Mouse (Mus musculus): ENCODE measurements around the gene 4930512M02Rik. TPM values are rescaled to one million over a fixed set of nuclear protein-coding genes. Genes with fewer than 3 reads are reported as not detected.

The 4930512M02Rik gene
- total and polyA plus RNA-seq, 3 experiments: not detected

DNA sequence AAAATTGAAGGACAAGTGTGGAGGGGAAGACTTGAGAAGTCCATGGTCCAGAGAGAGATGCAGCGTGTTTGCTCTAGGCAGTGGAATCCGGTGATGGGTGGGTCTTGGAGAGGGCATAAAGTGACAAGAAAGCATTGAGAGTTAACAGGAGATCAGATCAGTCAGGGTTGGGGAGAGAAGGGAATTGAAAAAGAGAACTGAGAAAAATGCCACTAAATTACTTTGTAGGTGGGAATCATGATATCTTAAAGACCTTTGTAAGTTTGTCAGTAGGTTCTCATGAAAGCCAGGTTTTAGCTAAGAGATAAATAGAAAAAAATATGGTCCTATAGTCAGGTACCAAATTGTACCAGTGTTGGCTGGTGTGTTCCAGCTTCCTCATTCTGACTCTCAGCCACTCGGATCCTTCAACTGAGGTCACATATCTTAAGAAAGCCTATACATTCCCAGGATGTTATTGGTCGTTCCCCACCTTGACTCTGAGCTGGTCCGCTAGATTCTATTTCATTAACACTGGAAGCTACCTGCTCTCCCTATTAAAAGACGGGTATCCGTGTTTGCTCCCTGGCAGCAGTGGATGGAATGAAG lies 68.4 kb downstream of the 4930512M02Rik start:
- peaks cover 49% of the 10 kb centered on the region for H3K4me1 ChIP-seq (ENCODE audit: insufficient read depth, low read depth, low read length)
- no peak for TF ChIP-seq GATA2 (IDR thresholded peaks at IDR 0.05; ENCODE audit: borderline replicate concordance, low read depth, low read length)
- TF ChIP-seq POLR2AphosphoS5 (IDR thresholded peaks at IDR 0.05; ENCODE audit: insufficient replicate concordance, low read depth, low read length): no peak
- no peak for TF ChIP-seq GATA1 (IDR thresholded peaks at IDR 0.05; ENCODE audit: borderline replicate concordance, low read length)
- no peak for TF ChIP-seq TAL1 (conservative IDR thresholded peaks at IDR 0.05; ENCODE audit: low read depth, low read length)
- no peaks in the 10 kb centered on the region for H3K36me3 ChIP-seq (replicated peaks)
- H3K27me3 ChIP-seq (ENCODE audit: insufficient read depth, low read length): no peaks in the 10 kb centered on the region
- no peak for ATAC-seq (ENCODE audit: extremely low read depth, insufficient number of reproducible peaks, low FRiP score, poor library complexity, severe bottlenecking)
- DNase-seq (ENCODE audit: low spot score): no peak
- no peak overlapping the region for H3K4me3 ChIP-seq (ENCODE audit: low read depth, low read length)
- H3K9me3 ChIP-seq (replicated peaks): no peaks in the 10 kb centered on the region

DNA sequence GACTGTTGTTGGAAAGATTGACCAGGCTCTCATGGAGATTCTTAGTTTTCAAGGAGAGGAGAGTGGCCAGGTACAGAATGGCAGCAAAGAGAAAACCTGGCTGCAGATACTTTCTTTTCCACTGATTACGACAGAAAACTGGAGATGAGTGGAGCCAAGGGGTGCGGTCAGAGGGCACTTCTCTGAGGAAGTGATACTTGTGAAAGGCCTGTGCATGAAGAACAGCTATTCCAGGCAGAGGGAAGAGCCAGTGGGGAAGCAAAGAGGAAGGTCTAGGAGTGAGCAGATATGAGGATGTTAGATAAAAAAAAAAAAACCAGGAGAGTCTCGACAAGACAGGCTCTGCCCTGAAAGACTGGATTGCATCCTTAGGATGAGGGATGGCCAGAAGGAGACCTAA lies 69.0 kb downstream of the 4930512M02Rik start:
- Histone ChIP-seq H3K4me1 (ENCODE audit: insufficient read depth, low read depth, low read length) (peaks cover 45% of the 10 kb centered on the region), H3K36me3 (replicated peaks) (no peaks in the 10 kb centered on the region), H3K4me3 (ENCODE audit: low read depth, low read length) (no peak overlapping the region), H3K9me3 (replicated peaks) (no peaks in the 10 kb centered on the region), H3K27me3 (ENCODE audit: insufficient read depth, low read length) (no peaks in the 10 kb centered on the region)
- DNase-seq (ENCODE audit: low spot score): no peak
- ATAC-seq (ENCODE audit: extremely low read depth, insufficient number of reproducible peaks, low FRiP score, poor library complexity, severe bottlenecking): no peak
- TF ChIP-seq CTCF (IDR thresholded peaks at IDR 0.05; ENCODE audit: low read depth, low read length) (no peak), GATA2 (IDR thresholded peaks at IDR 0.05; ENCODE audit: borderline replicate concordance, low read depth, low read length) (no peak), POLR2AphosphoS5 (IDR thresholded peaks at IDR 0.05; ENCODE audit: insufficient replicate concordance, low read depth, low read length) (no peak), GATA1 (IDR thresholded peaks at IDR 0.05; ENCODE audit: borderline replicate concordance, low read length) (no peak), TAL1 (conservative IDR thresholded peaks at IDR 0.05; ENCODE audit: low read depth, low read length) (no peak)

DNA sequence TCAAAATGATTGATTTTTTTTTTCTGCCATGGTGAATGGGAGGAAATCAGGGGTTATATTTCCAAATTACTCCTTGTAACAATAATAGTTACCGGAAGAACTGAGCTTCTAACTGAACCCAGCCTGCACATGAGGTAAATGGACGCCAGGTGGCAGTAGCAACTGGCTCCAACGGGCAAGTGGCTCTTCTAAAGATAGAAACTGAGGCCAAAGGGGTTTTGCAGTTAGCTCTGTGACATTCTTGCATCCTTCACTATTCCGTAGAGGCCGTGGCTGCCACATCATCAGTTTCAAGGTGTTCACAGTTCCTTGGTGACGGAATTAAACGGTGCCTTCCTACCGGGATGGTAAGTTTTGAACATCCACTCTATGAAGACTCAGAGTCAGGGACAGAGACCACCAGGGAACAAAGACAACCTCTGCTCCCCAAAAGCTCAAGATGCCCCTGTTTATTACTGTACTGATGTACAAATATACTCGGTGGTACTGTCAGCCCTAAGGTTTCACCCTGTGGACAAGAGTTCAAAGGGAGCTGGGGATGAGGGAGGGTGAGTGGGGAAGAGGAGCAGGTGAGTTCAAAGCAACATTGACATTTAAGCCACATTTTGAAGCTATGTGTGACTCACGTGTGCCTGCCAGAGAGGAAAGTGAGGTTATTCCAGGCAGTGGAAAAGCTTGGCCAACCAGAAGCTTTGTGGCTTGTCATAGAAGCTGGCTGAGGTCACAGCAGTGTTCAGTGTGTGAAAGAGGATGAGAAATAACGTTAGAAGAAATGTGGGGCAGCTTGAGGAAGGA lies 70.3 kb downstream of the 4930512M02Rik start:
- H3K4me1 ChIP-seq (ENCODE audit: insufficient read depth, low read depth, low read length): peaks cover 41% of the 10 kb centered on the region
- H3K27me3 ChIP-seq (ENCODE audit: insufficient read depth, low read length): no peaks in the 10 kb centered on the region
- TF ChIP-seq CTCF (IDR thresholded peaks at IDR 0.05; ENCODE audit: low read depth, low read length) (peak; percentile 69), TAL1 (conservative IDR thresholded peaks at IDR 0.05; ENCODE audit: low read depth, low read length) (no peak)
- no peaks in the 10 kb centered on the region for H3K9me3 ChIP-seq (replicated peaks)
- H3K36me3 ChIP-seq (replicated peaks): no peaks in the 10 kb centered on the region
- no peak overlapping the region for H3K4me3 ChIP-seq (ENCODE audit: low read depth, low read length)
- peak; percentile 30 for DNase-seq (ENCODE audit: low spot score)
- peak; percentile 62; the same call in 1 of the 2 replicates for ATAC-seq (ENCODE audit: extremely low read depth, insufficient number of reproducible peaks, low FRiP score, poor library complexity, severe bottlenecking)

DNA sequence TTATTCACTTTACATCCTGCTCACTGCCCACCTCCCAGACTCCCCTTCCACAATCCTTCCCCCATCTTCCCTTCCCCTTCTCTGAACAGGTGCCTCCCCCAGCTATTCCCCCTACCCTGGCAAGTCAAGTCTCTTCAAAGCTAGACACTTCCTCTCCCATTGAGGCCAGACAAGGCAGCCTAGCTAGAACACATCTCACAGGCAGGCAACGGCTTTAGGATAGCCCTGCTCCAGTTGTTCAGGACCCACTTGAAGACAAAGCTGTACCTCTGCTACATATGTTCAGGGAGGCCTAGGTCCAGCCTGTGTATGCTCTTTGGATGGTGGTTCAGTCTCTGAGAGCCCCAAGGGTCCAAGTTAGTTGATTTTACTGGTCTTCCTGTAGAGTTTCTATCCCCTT lies 71.4 kb downstream of the 4930512M02Rik start:
- no peak overlapping the region for H3K4me3 ChIP-seq (ENCODE audit: low read depth, low read length)
- ATAC-seq (ENCODE audit: extremely low read depth, insufficient number of reproducible peaks, low FRiP score, poor library complexity, severe bottlenecking): no peak
- H3K4me1 ChIP-seq (ENCODE audit: insufficient read depth, low read depth, low read length): peaks cover 40% of the 10 kb centered on the region
- DNase-seq (ENCODE audit: low spot score): no peak
- no peaks in the 10 kb centered on the region for H3K36me3 ChIP-seq (replicated peaks)
- TF ChIP-seq POLR2AphosphoS5 (IDR thresholded peaks at IDR 0.05; ENCODE audit: insufficient replicate concordance, low read depth, low read length) (no peak), TAL1 (conservative IDR thresholded peaks at IDR 0.05; ENCODE audit: low read depth, low read length) (no peak), GATA1 (IDR thresholded peaks at IDR 0.05; ENCODE audit: borderline replicate concordance, low read length) (no peak), CTCF (IDR thresholded peaks at IDR 0.05; ENCODE audit: low read depth, low read length) (no peak)
- no peaks in the 10 kb centered on the region for H3K9me3 ChIP-seq (replicated peaks)
- H3K27me3 ChIP-seq (ENCODE audit: insufficient read depth, low read length): no peaks in the 10 kb centered on the region

DNA sequence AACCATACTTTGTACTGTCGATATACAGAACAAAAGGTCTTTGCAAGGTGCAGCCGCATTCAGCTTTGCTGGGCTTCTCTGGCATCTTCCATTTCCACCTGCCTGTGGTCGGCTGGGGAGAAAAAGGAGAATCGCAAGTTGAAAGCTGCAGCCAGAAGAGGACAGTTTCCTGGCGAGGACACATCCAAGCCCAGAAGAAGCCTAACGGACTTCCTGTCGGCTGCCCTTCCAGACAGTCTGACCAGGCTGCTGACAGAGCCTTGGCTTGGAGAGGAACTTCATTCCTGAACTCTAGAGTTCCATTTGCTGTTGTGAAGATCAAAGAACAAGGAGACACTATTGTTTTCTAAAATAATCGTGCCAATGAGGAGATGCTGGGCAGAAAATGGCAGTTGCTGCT lies 72.1 kb downstream of the 4930512M02Rik start:
- Histone ChIP-seq H3K4me3 (ENCODE audit: low read depth, low read length) (no peak overlapping the region), H3K9me3 (replicated peaks) (no peaks in the 10 kb centered on the region), H3K36me3 (replicated peaks) (no peaks in the 10 kb centered on the region), H3K27me3 (ENCODE audit: insufficient read depth, low read length) (no peaks in the 10 kb centered on the region), H3K4me1 (ENCODE audit: insufficient read depth, low read depth, low read length) (peaks cover 39% of the 10 kb centered on the region)
- no peak for ATAC-seq (ENCODE audit: extremely low read depth, insufficient number of reproducible peaks, low FRiP score, poor library complexity, severe bottlenecking)
- no peak for TF ChIP-seq POLR2AphosphoS5 (IDR thresholded peaks at IDR 0.05; ENCODE audit: insufficient replicate concordance, low read depth, low read length)
- TF ChIP-seq CTCF (IDR thresholded peaks at IDR 0.05; ENCODE audit: low read depth, low read length): no peak
- no peak for TF ChIP-seq TAL1 (conservative IDR thresholded peaks at IDR 0.05; ENCODE audit: low read depth, low read length)
- no peak for TF ChIP-seq GATA1 (IDR thresholded peaks at IDR 0.05; ENCODE audit: borderline replicate concordance, low read length)
- TF ChIP-seq GATA2 (IDR thresholded peaks at IDR 0.05; ENCODE audit: borderline replicate concordance, low read depth, low read length): no peak
- no peak for DNase-seq (ENCODE audit: low spot score)

DNA sequence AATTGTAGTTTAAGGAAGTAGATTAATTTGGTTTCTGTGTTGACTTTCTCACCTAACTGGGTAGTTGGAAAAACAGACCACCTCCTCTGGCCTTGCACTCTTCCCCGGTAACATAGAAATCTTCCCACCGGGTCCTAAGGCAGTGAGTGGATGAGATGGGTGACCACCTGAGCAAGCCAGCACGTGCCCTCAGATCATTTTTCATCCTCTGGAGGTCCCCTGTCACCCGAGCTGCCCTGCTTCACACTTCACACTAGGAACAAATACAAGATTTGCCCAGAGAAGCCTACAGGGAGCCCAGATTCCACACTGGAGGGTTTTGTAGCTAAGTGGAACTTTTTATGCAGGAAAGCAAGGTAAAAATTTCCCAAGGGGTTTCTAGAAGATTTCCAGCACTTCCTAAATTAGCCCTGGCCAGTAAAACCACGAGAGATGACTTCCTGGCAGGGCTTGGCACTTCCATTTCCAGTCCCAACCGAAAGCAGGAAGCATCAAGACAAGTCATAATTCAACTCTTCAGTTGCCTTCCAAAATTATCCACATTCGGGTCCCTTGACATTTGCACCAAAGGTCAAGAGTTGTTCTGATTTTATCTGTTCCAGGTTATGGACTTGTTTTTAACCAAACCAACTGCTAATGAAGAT lies 79.9 kb downstream of the 4930512M02Rik start:
- no peak for ATAC-seq (ENCODE audit: extremely low read depth, insufficient number of reproducible peaks, low FRiP score, poor library complexity, severe bottlenecking)
- no peak for TF ChIP-seq GATA2 (IDR thresholded peaks at IDR 0.05; ENCODE audit: borderline replicate concordance, low read depth, low read length)
- TF ChIP-seq CTCF (IDR thresholded peaks at IDR 0.05; ENCODE audit: low read depth, low read length): no peak
- no peak for TF ChIP-seq TAL1 (conservative IDR thresholded peaks at IDR 0.05; ENCODE audit: low read depth, low read length)
- no peak for TF ChIP-seq GATA1 (IDR thresholded peaks at IDR 0.05; ENCODE audit: borderline replicate concordance, low read length)
- TF ChIP-seq POLR2AphosphoS5 (IDR thresholded peaks at IDR 0.05; ENCODE audit: insufficient replicate concordance, low read depth, low read length): no peak
- Histone ChIP-seq H3K9me3 (replicated peaks) (no peaks in the 10 kb centered on the region), H3K27me3 (ENCODE audit: insufficient read depth, low read length) (no peaks in the 10 kb centered on the region; the same call in none of the 2 replicates), H3K4me3 (ENCODE audit: low read depth, low read length) (no peak overlapping the region), H3K4me1 (ENCODE audit: insufficient read depth, low read depth, low read length) (peaks cover 4% of the 10 kb centered on the region), H3K36me3 (replicated peaks) (no peaks in the 10 kb centered on the region)
- no peak for DNase-seq (ENCODE audit: low spot score)

Data from G1E (cell line).